Mouse (Mus musculus) E14TG2a.4 (cell line): Measurements from ENCODE around the gene P2ry2.

ENCODE experiments used
- H3K27me3 ChIP-seq: 2 replicates; pipeline ENCODE4 v1.6.1; 2014; ENCODE audit warnings: low read length, control low read depth; ENCODE audit not compliant: insufficient read depth
- H3K36me3 ChIP-seq: 2 replicates; pipeline ENCODE4 v1.6.1; 2014; ENCODE audit warnings: low read length, control low read depth; ENCODE audit not compliant: insufficient read depth
- H3K4me1 ChIP-seq: replicated peaks from 2 replicates; pipeline ENCODE4 v1.6.1; 2014; ENCODE audit warnings: low read depth, low read length, control low read depth
- H3K4me3 ChIP-seq: replicated peaks from 2 replicates; pipeline ENCODE4 v1.5.1; 2014; ENCODE audit warnings: mild to moderate bottlenecking, low read length
- H3K9me3 ChIP-seq: 2 replicates; pipeline ENCODE4 v1.6.1; 2014; ENCODE audit warnings: low read length, control low read depth
- CTCF ChIP-seq: conservative IDR thresholded peaks from 2 replicates; pipeline ENCODE4 v1.5.1; 2014; ENCODE audit warnings: low read length
- NANOG ChIP-seq: IDR thresholded peaks from 2 replicates; pipeline ENCODE4 v1.6.1; 2014; ENCODE audit warnings: borderline replicate concordance, low read length, mixed read lengths
- POU5F1 ChIP-seq: IDR thresholded peaks from 2 replicates; pipeline ENCODE4 v1.6.1; 2014; ENCODE audit warnings: low read length, borderline replicate concordance

Gene P2ry2

DNA sequence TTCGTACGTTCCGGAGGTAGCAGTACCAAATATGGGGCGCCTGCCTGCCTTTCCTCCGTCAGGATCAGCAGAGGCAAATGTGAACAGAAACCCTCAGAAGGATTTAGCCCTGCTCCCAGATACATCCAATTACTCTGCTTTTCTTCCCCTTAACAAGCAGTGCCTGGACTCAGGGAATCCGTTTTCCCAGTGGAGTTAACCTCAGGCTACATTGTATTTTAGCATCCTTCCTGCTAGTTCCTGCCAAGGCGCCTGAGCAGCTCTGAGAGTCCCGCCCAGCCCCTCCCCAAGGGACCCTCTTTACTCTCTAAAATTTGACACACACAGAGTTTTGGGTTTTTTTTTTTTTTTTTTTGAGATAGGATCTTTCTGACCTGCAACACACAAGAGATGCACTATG lies 49.3 kb downstream of the P2ry2 start:
- H3K27me3 ChIP-seq = peaks cover 24% of the 10 kb centered on the region
- no peak for TF ChIP-seq NANOG
- no peak for TF ChIP-seq POU5F1
- TF ChIP-seq CTCF = no peak
- H3K4me1 ChIP-seq = peaks cover 29% of the 10 kb centered on the region
- no peaks in the 10 kb centered on the region for H3K9me3 ChIP-seq
- no peak overlapping the region for H3K4me3 ChIP-seq
- H3K36me3 ChIP-seq = no peaks in the 10 kb centered on the region

DNA sequence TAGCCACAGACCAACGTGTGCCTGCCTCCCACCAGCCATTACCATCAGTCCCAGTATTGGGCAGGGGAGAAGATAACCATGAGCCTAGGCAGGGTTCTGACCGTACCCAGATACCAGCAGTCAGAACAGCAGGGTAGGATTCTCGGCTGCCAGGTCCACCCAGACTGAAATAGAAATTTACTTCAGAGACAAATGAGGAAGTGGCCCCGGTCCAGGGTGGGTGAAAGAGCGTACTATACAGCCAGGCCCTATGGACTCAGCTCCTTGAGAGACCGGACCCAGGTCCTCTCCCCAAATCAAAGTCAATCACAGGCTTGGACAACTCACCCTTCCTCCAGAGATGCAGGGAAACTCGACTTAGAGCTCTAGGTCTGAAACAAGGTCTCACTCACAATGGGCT lies 51.5 kb downstream of the P2ry2 start:
- TF ChIP-seq CTCF (no peak), POU5F1 (no peak), NANOG (no peak)
- no peak overlapping the region for H3K4me3 ChIP-seq
- peaks cover 17% of the 10 kb centered on the region; the same call in 1 of the 2 replicates for H3K4me1 ChIP-seq
- H3K9me3 ChIP-seq = no peaks in the 10 kb centered on the region
- H3K27me3 ChIP-seq = peaks cover 17% of the 10 kb centered on the region
- H3K36me3 ChIP-seq = no peaks in the 10 kb centered on the region

DNA sequence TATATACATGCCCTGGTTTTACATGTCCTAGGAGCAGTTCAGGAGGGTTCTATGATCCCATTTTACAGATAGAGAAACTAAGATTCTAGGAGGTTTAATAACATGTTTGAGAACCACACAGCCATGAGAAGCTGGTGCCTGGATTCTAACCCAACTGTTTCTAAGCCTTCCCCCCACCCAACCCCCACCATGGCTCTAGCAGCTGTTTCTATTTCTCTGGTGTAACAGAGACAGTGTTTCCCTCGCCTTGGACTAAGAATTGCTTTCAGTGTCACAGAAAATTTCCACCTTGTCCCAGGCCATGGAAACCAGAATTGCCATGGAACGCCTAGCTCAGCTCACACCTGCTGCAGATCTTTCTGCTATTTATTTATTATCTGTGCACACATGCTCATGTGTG lies 52.2 kb downstream of the P2ry2 start:
- peaks cover 17% of the 10 kb centered on the region; the same call in 1 of the 2 replicates for H3K4me1 ChIP-seq
- H3K36me3 ChIP-seq = no peaks in the 10 kb centered on the region
- H3K27me3 ChIP-seq = peaks cover 17% of the 10 kb centered on the region
- no peaks in the 10 kb centered on the region for H3K9me3 ChIP-seq
- no peak for TF ChIP-seq POU5F1
- TF ChIP-seq CTCF = no peak
- no peak for TF ChIP-seq NANOG
- H3K4me3 ChIP-seq = no peak overlapping the region

DNA sequence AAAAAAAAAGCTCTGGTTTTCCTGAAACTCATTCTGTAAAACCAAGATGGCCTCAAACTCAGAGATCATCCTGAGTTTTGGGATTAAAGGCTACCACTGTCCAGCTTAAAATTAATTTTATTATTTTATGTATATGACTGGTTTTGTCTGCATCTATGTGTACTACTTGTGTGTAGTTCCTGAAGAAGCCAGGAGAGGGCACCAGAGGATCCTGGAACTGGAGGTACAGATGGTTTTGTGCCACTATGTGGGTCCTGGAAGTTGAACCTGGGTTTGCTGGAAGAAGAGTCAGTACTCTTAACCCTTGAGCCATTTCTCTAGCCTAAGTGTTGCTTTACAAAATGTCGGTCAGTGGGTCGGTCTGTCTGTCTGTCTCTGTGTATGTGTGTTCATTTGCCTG lies 54.2 kb downstream of the P2ry2 start:
- H3K27me3 ChIP-seq = peaks cover 10% of the 10 kb centered on the region
- H3K4me3 ChIP-seq = no peak overlapping the region
- H3K4me1 ChIP-seq = peaks cover 4% of the 10 kb centered on the region; the same call in 1 of the 2 replicates
- TF ChIP-seq POU5F1 = no peak
- no peak for TF ChIP-seq NANOG
- peak; percentile 86 for TF ChIP-seq CTCF
- H3K9me3 ChIP-seq = no peaks in the 10 kb centered on the region
- no peaks in the 10 kb centered on the region for H3K36me3 ChIP-seq

DNA sequence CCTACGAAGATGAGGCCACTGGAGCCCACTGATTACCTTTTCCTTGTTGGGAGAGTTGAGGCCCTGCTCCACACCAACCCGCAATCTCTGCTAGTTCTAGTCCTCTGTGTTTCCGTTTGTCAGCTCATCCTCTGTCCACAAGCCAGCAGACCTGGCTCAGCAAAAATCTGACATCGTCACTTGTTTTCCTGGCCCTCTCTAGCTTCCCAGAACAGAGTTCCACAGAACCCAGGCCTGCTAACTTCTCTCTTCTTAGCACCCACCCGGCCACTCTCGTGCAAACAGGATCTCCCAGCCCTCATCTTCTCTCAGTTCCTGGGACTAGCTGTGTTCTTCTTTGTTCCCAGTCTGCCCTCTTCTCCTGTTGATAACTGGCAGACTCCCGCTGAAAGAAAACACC lies 60.0 kb downstream of the P2ry2 start:
- TF ChIP-seq POU5F1 = no peak
- TF ChIP-seq NANOG = no peak
- no peak for TF ChIP-seq CTCF
- peaks cover 9% of the 10 kb centered on the region for H3K4me1 ChIP-seq
- no peaks in the 10 kb centered on the region for H3K36me3 ChIP-seq
- H3K9me3 ChIP-seq = no peaks in the 10 kb centered on the region
- peaks cover 29% of the 10 kb centered on the region for H3K27me3 ChIP-seq
- no peak overlapping the region for H3K4me3 ChIP-seq

DNA sequence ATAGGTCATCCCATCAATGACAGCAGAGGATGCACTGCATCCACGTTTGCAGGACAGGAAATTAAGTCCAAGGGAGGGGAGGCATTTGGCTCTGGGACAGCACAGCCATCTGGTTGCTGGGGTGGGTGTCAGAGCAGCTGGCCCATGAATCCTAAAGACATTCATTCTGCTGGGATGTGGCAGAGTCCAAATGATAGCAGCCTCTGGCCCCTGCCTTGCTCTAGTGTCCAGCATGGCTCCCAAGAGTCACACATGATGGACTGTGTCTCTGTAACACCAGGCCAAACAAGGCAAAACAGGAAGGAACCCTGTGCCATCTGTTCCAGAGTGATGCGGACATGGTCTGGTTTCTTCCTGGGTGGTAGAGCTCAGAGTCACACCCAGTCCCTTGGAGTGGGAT lies 60.8 kb downstream of the P2ry2 start:
- Histone ChIP-seq H3K4me3 (no peak overlapping the region), H3K4me1 (peaks cover 9% of the 10 kb centered on the region), H3K9me3 (no peaks in the 10 kb centered on the region), H3K36me3 (no peaks in the 10 kb centered on the region), H3K27me3 (peaks cover 29% of the 10 kb centered on the region)
- no peak for TF ChIP-seq NANOG
- TF ChIP-seq CTCF = no peak
- no peak for TF ChIP-seq POU5F1

DNA sequence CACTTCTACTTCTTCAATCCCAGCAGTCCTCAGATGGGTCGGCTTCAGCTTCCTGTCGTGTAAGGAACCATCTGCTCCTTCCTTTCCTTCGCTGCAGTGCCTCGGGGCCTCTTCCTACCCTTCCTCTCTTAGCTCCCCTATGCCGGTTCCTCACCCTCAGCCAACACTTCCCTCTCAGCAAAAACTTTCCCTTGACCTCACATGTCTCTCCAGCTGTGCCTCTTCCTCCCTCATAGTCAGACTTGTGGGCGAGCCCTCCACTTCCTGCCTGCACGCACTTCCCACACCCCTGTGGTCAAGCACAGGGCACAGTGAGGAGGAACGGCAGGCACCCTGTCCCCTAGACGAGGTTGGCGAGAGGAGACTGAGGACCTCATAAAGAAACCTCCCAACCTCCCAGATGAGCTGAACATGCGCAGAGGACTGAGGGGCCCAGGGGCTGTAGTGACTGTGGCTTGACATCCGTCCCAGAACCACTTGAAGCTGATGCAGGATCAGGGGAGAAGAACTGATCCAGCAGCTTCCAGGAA lies 62.1 kb downstream of the P2ry2 start:
- Histone ChIP-seq H3K4me3 (no peak overlapping the region), H3K4me1 (peaks cover 9% of the 10 kb centered on the region), H3K36me3 (no peaks in the 10 kb centered on the region), H3K27me3 (peaks cover 29% of the 10 kb centered on the region), H3K9me3 (no peaks in the 10 kb centered on the region)
- TF ChIP-seq POU5F1 (no peak), NANOG (no peak), CTCF (no peak)

DNA sequence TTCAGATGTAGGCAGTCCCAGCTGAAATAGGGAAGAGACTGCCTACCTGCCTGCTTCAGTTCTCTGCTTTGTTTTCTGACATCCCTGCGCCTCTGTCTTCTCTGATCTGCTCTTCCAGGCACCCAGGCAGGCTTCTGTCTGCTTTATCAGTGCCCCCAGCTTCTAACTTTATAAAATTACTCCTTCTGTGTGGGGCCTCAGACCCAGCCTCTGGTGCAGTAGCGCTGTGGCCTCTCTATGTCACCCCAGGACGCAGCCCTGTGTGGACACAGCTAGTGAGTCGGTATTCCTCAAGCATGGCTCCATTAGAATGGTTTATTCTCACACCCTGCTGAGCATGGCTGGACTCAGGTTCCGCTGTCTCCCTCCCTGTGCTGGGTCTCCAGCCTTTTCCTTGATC lies 62.6 kb downstream of the P2ry2 start:
- H3K36me3 ChIP-seq = no peaks in the 10 kb centered on the region
- TF ChIP-seq POU5F1 = no peak
- TF ChIP-seq NANOG = no peak
- no peak for TF ChIP-seq CTCF
- peaks cover 9% of the 10 kb centered on the region for H3K4me1 ChIP-seq
- H3K27me3 ChIP-seq = peaks cover 29% of the 10 kb centered on the region
- H3K4me3 ChIP-seq = no peak overlapping the region
- no peaks in the 10 kb centered on the region for H3K9me3 ChIP-seq
